Mouse (Mus musculus): ENCODE results near the gene Igsf9.

Igsf9 gene

DNA sequence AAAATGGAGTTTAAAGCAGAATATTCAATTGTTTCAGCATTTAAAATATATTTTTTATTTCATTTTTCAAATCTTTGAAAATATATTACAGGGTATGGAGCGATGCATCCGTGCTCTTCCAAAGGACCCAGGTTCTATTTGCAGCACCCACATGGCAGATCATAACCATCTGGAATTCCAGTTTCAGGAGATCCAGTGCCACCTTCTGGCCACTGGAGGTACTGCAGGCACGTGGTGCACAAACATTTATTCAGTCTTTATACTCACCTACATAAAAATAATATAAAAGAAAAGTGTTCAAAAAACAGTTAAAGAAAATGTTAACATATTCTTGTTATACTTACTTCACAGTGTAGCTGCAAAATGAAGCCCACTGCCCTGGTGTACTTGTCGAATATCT lies 36.4 kb downstream of the Igsf9 start:
- peak; percentile 45 for DNase-seq (ENCODE audit: low read depth)

DNA sequence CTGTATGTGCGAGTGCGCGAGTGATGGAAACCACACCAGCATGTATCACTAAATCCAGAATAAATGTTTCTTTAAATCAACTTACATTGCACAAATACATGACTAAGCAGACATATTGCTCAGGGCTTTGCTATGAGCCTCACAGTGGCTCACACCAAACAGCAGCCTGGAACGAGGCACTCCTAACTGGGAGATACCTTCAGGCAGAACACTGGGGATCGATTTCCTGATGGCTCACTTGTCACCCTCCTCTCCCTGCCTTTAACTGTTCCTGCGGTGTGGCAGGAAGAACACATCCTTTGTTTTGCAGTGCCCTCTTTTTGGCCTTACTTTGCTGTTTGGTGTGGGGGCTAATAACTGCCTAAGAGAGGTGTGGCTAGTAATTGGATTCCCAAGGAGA lies 38.1 kb downstream of the Igsf9 start:
- peak; percentile 76 for DNase-seq (ENCODE audit: low read depth)

DNA sequence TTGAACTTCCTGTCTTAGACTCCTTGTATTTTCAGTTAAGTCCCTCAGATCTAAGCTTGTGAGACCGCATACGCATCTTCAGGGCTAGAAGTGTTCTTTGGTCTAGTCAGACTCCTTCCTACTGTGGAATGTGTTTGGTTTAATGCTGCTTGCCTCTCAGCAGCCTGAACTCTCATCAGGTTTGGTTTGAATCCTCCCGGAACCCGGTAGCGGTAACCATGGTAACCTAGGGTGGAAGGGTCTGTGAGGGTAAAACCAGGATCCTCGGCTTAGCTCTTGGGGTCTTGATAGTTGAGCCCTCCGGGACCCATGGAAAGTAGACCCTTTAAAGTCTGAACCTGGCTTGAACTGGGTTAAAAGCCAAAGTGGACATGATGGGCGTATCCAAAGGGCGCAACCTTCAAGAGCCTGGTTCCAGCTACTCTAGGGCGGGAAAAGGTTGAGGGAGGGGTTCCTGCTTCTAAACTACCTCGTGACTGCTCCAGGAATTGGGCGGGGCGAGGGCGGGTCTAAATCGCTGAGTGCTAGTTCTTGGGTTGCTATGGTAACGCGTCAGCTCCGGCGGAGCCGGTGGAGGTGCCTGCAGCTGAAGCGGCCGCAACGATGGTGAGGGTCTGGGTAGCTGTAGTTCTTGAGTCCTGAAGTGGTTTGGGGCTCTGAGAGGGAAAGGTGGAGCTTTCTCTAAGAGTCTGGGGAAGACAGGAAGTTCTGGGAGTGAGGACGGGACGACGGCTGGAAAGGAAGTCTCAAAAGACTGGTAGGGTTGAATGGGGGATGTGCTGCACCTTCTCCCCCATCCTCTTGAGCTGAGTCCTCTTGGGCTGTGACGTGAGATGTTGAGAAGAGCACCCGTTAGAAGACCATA lies 39.2 kb downstream of the Igsf9 start, which contains the start of gene Cfap45:
Gene Cfap45, plus strand, starts transcription at position 226 of the 865 bp plus-strand sequence.
- no peak for DNase-seq (ENCODE audit: low read depth)

DNA sequence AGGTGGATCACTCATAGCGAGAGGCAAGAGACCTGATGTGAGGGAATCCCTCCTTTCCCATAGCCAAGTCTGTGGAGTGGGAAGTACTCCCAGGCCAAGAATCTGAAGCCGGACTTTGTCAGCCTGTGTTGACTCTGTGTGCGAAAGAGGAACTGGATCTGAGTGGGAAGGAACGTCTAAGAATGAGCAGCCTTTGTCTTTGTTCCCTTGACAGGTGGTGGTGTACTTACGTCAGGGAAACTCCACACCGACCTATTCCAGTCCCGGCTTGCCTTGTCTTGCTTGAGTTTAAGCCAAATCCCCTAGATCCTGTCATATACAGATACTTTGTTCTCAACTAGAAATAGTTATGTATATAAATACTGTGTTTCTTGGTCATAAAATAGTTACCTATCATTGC lies 40.9 kb downstream of the Igsf9 start:
- no peak for DNase-seq (ENCODE audit: low read depth)

DNA sequence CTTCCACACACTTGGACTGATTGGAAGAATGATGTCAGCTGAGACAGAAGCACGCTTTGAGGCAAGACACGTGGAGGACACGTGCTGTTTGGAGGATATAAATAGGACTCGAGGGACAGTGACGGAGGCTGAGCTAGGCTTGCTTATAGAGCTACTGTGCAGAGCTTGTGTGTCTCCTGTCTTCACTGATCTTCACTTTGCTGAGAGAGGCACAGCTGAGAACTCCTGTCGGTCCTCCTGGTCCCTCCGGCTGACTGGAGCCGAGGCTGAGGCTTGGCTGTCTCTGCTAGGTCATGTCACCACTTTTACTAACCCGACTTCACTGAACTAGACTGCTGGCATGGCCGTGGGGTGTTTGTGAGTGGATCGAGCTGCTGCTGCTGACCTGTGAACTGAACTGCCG lies 42.1 kb downstream of the Igsf9 start:
- no peak for DNase-seq (ENCODE audit: low read depth)

DNA sequence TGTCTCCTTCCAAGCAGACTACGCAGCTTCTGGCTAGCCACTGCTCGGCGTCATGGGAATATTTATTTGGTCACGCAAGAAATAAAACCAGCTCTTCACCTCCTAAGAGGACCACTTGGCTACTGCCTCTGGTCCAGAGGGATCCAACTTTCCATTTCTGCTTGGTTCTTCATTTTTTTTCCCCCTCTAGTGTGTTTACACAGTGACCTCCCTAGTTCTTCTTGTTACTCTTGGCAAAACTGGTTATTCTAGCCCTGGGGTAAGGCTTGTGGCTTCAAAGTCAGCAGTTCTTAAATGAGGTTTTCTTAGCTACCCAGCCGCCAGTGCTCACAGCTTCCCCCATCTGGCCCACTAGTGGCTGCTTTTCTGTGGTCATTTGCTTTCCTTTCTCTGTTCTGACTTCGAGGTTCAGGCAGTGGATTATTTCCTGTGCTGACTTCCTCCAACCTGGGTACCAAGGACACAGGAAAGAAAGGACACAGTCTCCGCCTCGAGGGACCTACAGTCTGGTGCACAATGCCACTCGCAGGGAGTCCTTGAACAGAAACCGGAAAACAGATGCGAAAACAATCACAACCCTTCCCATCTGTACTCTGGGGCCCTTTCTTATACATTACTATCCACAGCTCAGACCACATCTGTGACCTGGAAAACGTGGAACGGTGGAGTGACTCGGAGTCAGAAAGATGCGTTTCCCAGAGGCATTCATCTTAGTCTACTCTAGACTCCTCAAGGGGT lies 43.6 kb downstream of the Igsf9 start:
- peak; percentile 36 for DNase-seq (ENCODE audit: low read depth)

DNA sequence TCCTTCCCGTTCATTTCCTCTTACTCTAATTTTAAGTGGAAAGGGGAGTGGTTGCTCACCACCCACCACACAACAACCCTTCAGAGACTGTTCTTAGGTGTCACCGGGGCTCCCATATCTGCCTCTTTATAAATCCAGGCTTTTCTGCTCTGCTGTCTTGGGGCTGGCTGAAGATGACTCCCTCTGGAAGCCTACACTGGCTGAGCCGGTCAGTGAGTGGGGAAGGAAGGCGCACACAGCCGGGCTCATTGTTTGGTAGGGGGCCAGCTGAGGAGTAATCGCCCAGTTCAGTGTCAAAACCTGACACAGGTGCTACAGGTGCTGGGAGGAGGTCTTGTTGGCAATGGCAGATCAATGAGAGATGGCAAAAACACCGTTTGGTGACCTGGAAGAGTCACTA lies 44.4 kb downstream of the Igsf9 start:
- DNase-seq (ENCODE audit: low read depth), result no peak

DNA sequence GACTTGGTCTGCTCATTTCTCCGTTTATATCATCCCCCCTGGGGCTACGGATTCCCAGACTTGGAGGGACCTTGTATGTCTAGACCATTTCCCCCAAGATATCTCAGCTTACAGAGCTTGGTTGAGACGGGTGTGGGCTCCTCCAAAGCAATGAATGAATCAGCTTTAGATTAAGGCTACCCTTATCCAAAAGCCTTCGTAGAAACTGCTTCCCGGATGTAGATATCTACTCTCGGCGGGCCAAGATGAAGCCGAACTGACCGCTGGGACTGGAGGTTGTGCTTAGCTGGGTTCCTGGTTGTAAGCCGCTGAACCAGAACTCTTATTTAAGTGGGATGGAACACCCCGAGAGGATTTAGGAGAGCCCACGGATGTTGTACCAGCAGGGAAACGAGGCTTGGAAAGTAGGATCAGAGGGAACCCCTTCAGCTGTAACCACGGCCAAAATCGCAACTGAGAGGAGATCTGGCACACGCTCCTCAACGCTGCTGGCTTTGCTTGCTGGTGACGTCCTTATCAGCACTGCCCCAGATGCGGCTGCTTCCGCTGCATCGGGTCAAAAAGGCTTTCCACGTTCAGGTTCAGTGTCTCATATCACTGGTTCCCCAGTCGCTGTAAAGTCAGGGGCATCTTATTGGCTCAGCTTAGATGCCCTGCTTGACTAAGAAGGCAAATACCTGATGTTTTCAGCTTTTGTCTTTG lies 44.9 kb downstream of the Igsf9 start:
- no peak for DNase-seq (ENCODE audit: low read depth)

DNA sequence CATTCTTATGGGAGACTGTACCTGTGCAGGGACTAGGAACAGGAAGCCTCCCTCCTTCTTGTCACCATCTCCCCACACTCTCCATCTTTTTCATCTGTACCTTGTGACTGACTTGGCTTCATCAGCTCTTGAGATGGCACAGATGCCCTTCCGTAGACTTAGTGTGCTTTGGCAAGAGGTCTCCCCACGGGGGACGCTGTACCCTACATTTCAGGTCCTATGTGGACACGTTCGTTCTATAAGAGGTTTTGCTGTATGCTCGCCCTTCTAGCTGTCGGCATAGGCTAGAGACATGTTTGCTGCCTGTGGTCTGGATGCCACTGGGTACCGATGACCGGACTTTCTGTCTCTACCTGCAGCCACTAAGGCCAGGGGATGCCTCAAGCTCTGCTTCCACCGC lies 45.8 kb downstream of the Igsf9 start:
- DNase-seq (ENCODE audit: low read depth), result no peak

DNA sequence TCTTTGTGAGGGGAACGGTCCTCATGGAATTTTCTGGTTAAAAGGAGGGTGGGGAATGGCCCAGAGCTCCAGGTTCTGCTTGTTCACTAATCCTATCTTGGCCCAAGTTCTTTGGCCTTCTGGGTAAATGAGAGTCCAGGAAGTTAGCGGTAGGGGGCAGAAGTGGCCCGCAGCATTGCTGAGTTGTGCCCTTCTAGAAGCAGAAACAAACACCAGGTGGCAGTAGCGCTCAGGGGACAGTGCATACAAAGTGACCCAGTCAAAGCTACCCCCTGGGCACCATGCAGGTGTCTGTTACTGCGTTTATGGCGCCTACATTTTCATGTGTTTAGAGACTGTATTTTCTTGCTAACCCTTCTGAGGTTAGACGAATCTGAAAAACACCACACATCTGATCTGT lies 47.1 kb downstream of the Igsf9 start:
- DNase-seq (ENCODE audit: low read depth), result peak; percentile 91

DNA sequence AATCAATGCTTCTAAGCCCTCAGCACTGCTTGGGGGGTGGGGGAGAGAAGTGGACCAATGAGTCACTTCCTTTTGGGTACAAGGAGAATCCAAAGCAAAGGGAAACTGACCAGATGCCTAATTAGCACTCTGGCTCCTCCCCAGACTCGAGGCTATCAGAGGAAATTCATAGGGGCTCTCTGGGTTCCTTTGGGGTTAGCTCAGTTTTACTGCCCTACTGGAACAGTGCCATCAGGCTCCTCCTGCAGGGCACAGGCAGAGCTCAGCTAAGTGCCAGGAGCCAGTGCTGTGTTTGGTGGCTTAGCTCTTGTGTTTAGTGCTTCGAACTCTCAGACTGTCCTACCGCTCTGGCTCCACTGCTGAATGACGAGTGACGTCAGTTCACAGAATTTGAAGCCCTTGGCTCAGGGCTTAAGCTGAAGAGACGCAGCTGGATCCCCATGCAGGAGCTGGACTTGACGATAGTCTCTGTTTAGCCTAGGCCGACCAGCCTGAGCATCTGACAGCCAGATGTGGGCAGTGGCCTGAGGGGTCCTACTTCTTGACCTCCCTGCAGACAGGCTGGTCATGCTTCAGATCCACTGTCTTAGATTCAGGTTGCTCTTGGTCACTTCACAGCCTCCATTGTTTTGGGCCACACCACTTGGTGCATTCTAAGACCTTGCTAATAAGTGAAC lies 49.1 kb downstream of the Igsf9 start:
- peak; percentile 33 for DNase-seq (ENCODE audit: low read depth)

DNA sequence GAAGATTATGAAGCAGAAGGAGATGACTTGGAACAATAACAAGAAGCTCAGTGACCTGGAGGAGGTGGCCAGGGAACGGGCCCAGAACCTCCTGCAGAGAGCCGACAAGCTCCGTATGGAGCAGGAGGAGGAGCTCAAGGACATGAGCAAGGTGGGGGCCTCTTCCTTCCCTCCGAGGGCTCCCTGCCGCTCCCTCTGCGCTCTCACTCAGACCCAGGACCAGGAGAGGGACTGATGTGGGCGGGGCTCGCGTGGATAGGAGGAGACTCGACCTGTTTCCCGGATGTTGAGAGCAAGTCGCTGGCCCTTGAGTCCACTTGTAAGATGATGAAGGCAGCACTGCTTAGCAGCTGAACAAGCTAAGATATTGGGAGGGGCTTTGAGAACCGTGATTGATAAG lies 51.0 kb downstream of the Igsf9 start:
- DNase-seq (ENCODE audit: low read depth), result no peak

DNA sequence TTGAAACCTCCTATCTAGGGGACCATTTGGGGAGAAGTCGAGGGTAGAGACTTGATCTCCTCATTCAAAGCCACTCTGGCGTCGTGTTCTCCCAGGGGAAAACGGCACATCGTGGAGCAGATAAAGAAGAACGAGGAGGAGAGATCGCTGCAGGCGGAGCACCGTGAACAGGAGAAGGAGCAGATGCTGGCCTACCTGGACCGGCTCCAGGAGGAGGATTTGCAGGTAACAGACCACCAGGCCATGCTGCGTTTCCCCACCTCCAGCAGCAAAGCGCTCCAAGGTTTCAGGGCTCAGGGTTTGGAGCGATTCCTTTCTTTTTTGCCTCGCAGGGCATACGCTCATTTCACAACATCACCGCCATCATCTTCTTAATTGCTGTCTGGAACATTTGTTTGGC lies 53.5 kb downstream of the Igsf9 start:
- DNase-seq (ENCODE audit: low read depth), result no peak

DNA sequence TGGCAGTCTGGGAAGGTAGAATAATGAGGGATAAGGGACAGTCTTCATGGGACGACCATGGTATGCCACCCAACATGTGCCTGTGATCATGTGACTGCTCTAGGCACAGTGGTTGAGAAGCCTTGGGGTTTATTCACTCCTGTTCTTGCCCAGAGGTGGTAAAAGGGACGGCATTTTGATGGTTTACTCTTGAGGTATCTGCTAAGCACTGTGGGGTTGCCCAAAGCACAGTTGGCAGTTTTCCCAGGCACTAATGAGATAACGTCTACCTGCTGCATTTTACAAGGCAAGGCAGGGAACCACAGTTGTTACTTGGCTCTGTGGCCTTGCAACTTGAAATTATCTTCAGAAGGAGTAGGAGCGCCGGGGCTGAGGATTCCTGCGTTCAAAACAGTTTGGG lies 58.2 kb downstream of the Igsf9 start:
- no peak for DNase-seq (ENCODE audit: low read depth)

DNA sequence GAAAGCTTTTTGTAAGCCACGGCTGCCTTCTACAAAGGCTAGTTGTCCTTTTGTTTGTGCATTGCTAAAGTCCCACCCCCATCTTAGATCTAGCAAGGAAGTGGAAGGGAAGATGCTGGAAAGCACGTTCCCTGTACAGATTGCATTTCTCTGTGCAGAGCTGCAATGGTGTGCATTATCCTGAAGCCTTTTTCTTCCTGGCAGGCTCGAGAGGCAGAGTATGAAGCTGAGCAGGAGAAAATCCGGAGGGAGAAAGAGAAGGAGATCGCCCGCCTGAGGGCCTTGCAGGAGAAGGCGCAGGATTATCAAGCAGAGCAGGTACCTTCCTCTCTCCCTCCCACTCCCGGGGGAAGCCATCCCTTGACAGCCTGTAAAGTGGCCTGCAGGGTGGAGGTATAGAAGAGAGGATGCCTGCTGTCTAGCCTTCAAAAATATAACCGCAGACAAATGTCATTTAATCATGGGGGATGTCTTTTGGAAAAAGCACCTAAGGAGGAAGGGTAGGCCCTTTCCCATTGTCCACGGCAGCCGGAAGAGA lies 58.8 kb downstream of the Igsf9 start:
- no peak for DNase-seq (ENCODE audit: low read depth)

DNA sequence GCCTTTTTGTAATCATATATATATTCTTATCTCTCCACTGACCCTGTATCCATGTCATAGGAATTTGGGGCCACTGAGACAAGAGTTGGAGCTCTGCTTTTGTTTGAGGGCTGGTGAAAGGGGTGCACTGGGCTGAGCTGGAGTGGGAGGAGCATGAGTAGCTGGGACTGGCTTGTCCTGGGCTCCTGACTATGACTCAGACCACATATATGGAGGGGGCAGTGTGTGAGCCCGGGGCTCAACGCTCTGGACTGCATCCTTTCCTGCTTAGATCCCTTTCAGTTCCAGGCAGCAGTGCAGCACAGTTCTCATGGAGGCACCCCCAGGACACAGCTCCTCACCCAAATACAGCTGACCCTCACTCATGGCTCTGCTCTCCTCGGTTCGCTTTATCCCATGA lies 64.5 kb downstream of the Igsf9 start:
- DNase-seq (ENCODE audit: low read depth), result peak; percentile 72

Measured in NIH3T3 (cell line).